Mouse (Mus musculus) heart, embryonic 12.5 days (tissue): ENCODE results near the gene Nectin1. TPM values are rescaled to one million over a fixed set of nuclear protein-coding genes. Genes with fewer than 3 reads are reported as not detected.

Experiments used
- ATAC-seq: fragments of 200-750 bp; cut with Nextera tagmentation; 2 replicates; pipeline ENCODE4 v1.8.0; 2017; ENCODE audit warnings: moderate TSS enrichment, moderate library complexity; ENCODE audit not compliant: insufficient number of reproducible peaks, low FRiP score
- H3K27ac ChIP-seq: fragments of 300-500 bp; sonication (generic); 2 replicates; pipeline ENCODE4 v1.5.1; 2016; ENCODE audit warnings: mild to moderate bottlenecking, moderate library complexity; ENCODE audit not compliant: poor library complexity, severe bottlenecking
- H3K27me3 ChIP-seq: fragments of 300-500 bp; sonication (generic); replicated peaks from 2 replicates; pipeline ENCODE4 v1.6.1; 2016; ENCODE audit warnings: mild to moderate bottlenecking, moderate library complexity
- H3K36me3 ChIP-seq: fragments of 300-500 bp; sonication (generic); 2 replicates; pipeline ENCODE4 v1.6.1; 2016; ENCODE audit warnings: mild to moderate bottlenecking, moderate library complexity
- H3K4me1 ChIP-seq: fragments of 300-500 bp; sonication (generic); replicated peaks from 2 replicates; pipeline ENCODE4 v1.6.1; 2016; ENCODE audit warnings: mild to moderate bottlenecking
- H3K4me2 ChIP-seq: fragments of 300-500 bp; sonication (generic); 2 replicates; pipeline ENCODE4 v1.6.1; 2016; ENCODE audit warnings: mild to moderate bottlenecking, moderate library complexity
- H3K4me3 ChIP-seq: fragments of 300-500 bp; sonication (generic); 2 replicates; pipeline ENCODE4 v1.5.1; 2016; ENCODE audit warnings: mild to moderate bottlenecking
- H3K9ac ChIP-seq: fragments of 300-500 bp; sonication (generic); 2 replicates; pipeline ENCODE4 v1.6.1; 2016; ENCODE audit warnings: mild to moderate bottlenecking, moderate library complexity
- H3K9me3 ChIP-seq: fragments of 300-500 bp; sonication (generic); replicated peaks from 2 replicates; pipeline ENCODE4 v1.6.1; 2016; ENCODE audit warnings: mild to moderate bottlenecking, moderate library complexity
- WGBS: fragments of 180-500 bp; shearing (Covaris S2); methylation state at CpG from one replicate; pipeline ENCODE4 v1.1.7; 2016; 5-methylcytosine and 5-hydroxymethylcytosine counted together
- polyA plus RNA-seq: library from polyadenylated mRNA; unstranded; fragments of >200 nt; fragmentation: Nextera tagmentation; extraction: Ambion mirVana; gene quantifications from 2 replicates; pipeline ENCODE4 v1.2.1, GENCODE M21; 2016

Nectin1 gene
- polyA plus RNA-seq, 1 experiment from 2014 or later, result 1.9 TPM

- H3K27ac ChIP-seq, result no peak overlapping the region
- H3K9ac ChIP-seq, result no peak overlapping the region
- H3K4me1 ChIP-seq, result peaks cover 51% of the 10 kb centered on the region
- no peak overlapping the region for H3K4me2 ChIP-seq
- no peaks in the 10 kb centered on the region for H3K36me3 ChIP-seq
- 70% methylated on average over 5 of the region's 5 CpGs for WGBS
- no peak for ATAC-seq
- no peaks in the 10 kb centered on the region for H3K27me3 ChIP-seq
- no peak overlapping the region for H3K4me3 ChIP-seq
- no peaks in the 10 kb centered on the region for H3K9me3 ChIP-seq
Observed at GRCm38 (mm10) chr9:43754083-43754482, 10.3 kb downstream of the Nectin1 start.

GRCm38 (mm10) chr9:43754768-43755197, 11.0 kb downstream of the Nectin1 start:
- H3K4me2 ChIP-seq, result peak overlapping the region; percentile 14; the same call in 1 of the 2 replicates
- WGBS, result 19% methylated on average over 9 of the region's 9 CpGs
- ATAC-seq, result no peak
- H3K27me3 ChIP-seq, result no peaks in the 10 kb centered on the region
- no peaks in the 10 kb centered on the region for H3K36me3 ChIP-seq
- no peak overlapping the region for H3K27ac ChIP-seq
- H3K4me1 ChIP-seq, result peaks cover 51% of the 10 kb centered on the region
- no peak overlapping the region for H3K9ac ChIP-seq
- H3K9me3 ChIP-seq, result no peaks in the 10 kb centered on the region
- no peak overlapping the region for H3K4me3 ChIP-seq

- no peak for ATAC-seq
- 44% methylated on average over 4 of the region's 4 CpGs for WGBS
- peaks cover 51% of the 10 kb centered on the region for H3K4me1 ChIP-seq
- 0 out of 2 replicates have a peak, but pooled peaks cover 5% of the 10 kb centered on the region for H3K27me3 ChIP-seq
- no peaks in the 10 kb centered on the region for H3K9me3 ChIP-seq
- no peak overlapping the region for H3K9ac ChIP-seq
- H3K4me3 ChIP-seq, result no peak overlapping the region
- no peaks in the 10 kb centered on the region for H3K36me3 ChIP-seq
- H3K27ac ChIP-seq, result no peak overlapping the region
- H3K4me2 ChIP-seq, result no peak overlapping the region
Observed at GRCm38 (mm10) chr9:43755464-43755863, 11.7 kb downstream of the Nectin1 start.

- H3K9ac ChIP-seq, result no peak overlapping the region
- H3K4me3 ChIP-seq, result no peak overlapping the region
- H3K9me3 ChIP-seq, result no peaks in the 10 kb centered on the region
- no peak for ATAC-seq
- WGBS, result 81% methylated on average over 2 of the region's 2 CpGs
- H3K27ac ChIP-seq, result no peak overlapping the region
- H3K27me3 ChIP-seq, result 0 out of 2 replicates have a peak, but pooled peaks cover 6% of the 10 kb centered on the region
- H3K4me1 ChIP-seq, result peaks cover 51% of the 10 kb centered on the region
- H3K36me3 ChIP-seq, result no peaks in the 10 kb centered on the region
- no peak overlapping the region for H3K4me2 ChIP-seq
Observed at GRCm38 (mm10) chr9:43755928-43756327, 12.1 kb downstream of the Nectin1 start.

- no peak overlapping the region for H3K4me2 ChIP-seq
- H3K4me1 ChIP-seq, result peaks cover 63% of the 10 kb centered on the region
- H3K27me3 ChIP-seq, result 0 out of 2 replicates have a peak, but pooled peaks cover 6% of the 10 kb centered on the region
- H3K27ac ChIP-seq, result no peak overlapping the region
- WGBS, result 64% methylated on average over 10 of the region's 10 CpGs
- no peak overlapping the region for H3K9ac ChIP-seq
- no peak for ATAC-seq
- no peak overlapping the region for H3K4me3 ChIP-seq
- no peaks in the 10 kb centered on the region for H3K36me3 ChIP-seq
- no peaks in the 10 kb centered on the region for H3K9me3 ChIP-seq
Observed at GRCm38 (mm10) chr9:43757225-43757624, 13.4 kb downstream of the Nectin1 start.

GRCm38 (mm10) chr9:43757972-43758965, 14.5 kb downstream of the Nectin1 start:
- H3K27ac ChIP-seq, result 0 out of 2 replicates have a peak overlapping the region, but pooled peaks have one; percentile 17
- WGBS, result 35% methylated on average over 5 of the region's 5 CpGs

GRCm38 (mm10) chr9:43760078-43760477, 16.3 kb downstream of the Nectin1 start:
- Histone ChIP-seq H3K9me3 (0 out of 2 replicates have a peak, but pooled peaks cover 7% of the 10 kb centered on the region), H3K4me1 (peaks cover 49% of the 10 kb centered on the region), H3K4me3 (no peak overlapping the region), H3K36me3 (no peaks in the 10 kb centered on the region), H3K4me2 (no peak overlapping the region), H3K27me3 (0 out of 2 replicates have a peak, but pooled peaks cover 6% of the 10 kb centered on the region), H3K27ac (no peak overlapping the region), H3K9ac (no peak overlapping the region)
- ATAC-seq, result no peak
- 83% methylated on average over 12 of the region's 12 CpGs for WGBS

More at GRCm38 (mm10) chr9:43757972-43758965, 14.5 kb downstream of the Nectin1 start:
- Histone ChIP-seq H3K9ac (no peak overlapping the region), H3K36me3 (no peaks in the 10 kb centered on the region), H3K9me3 (no peaks in the 10 kb centered on the region), H3K4me1 (peaks cover 63% of the 10 kb centered on the region), H3K4me3 (no peak overlapping the region), H3K4me2 (no peak overlapping the region), H3K27me3 (0 out of 2 replicates have a peak, but pooled peaks cover 6% of the 10 kb centered on the region)
- ATAC-seq, result no peak

- no peak overlapping the region for H3K9ac ChIP-seq
- H3K4me1 ChIP-seq, result peaks cover 48% of the 10 kb centered on the region
- H3K4me3 ChIP-seq, result no peak overlapping the region
- no peak for ATAC-seq
- H3K4me2 ChIP-seq, result no peak overlapping the region
- no peaks in the 10 kb centered on the region for H3K36me3 ChIP-seq
- WGBS, result 63% methylated on average over 5 of the region's 5 CpGs
- no peak overlapping the region for H3K27ac ChIP-seq
- 0 out of 2 replicates have a peak, but pooled peaks cover 7% of the 10 kb centered on the region for H3K9me3 ChIP-seq
- 0 out of 2 replicates have a peak, but pooled peaks cover 6% of the 10 kb centered on the region for H3K27me3 ChIP-seq
Observed at GRCm38 (mm10) chr9:43761181-43761820, 17.5 kb downstream of the Nectin1 start.

GRCm38 (mm10) chr9:43761941-43762340, 18.2 kb downstream of the Nectin1 start:
- Histone ChIP-seq H3K36me3 (no peaks in the 10 kb centered on the region), H3K27me3 (0 out of 2 replicates have a peak, but pooled peaks cover 6% of the 10 kb centered on the region), H3K9ac (no peak overlapping the region), H3K4me1 (peaks cover 43% of the 10 kb centered on the region), H3K4me2 (no peak overlapping the region), H3K9me3 (0 out of 2 replicates have a peak, but pooled peaks cover 7% of the 10 kb centered on the region), H3K4me3 (no peak overlapping the region), H3K27ac (no peak overlapping the region)
- no peak for ATAC-seq
- 62% methylated on average over 3 of the region's 3 CpGs for WGBS

GRCm38 (mm10) chr9:43765419-43766179, 21.8 kb downstream of the Nectin1 start:
- Histone ChIP-seq H3K4me3 (no peak overlapping the region), H3K4me1 (peaks cover 38% of the 10 kb centered on the region), H3K27ac (no peak overlapping the region), H3K27me3 (no peaks in the 10 kb centered on the region), H3K36me3 (no peaks in the 10 kb centered on the region), H3K4me2 (no peak overlapping the region), H3K9me3 (0 out of 2 replicates have a peak, but pooled peaks cover 7% of the 10 kb centered on the region), H3K9ac (no peak overlapping the region)
- WGBS, result 47% methylated on average over 14 of the region's 14 CpGs
- no peak for ATAC-seq
